Mouse (Mus musculus) heart, postnatal 0 days (tissue): ENCODE data around the gene Foxp1. TPM values are rescaled to one million over a fixed set of nuclear protein-coding genes. Genes with fewer than 3 reads are reported as not detected.
A peak's percentile ranks its signal among the peaks of the same experiment; 100 is the strongest.

Source experiments
- ATAC-seq: fragments of 200-750 bp; cut with Nextera tagmentation; 2 replicates; pipeline ENCODE4 v1.8.0; 2017; ENCODE audit warnings: low read depth, moderate number of reproducible peaks, moderate library complexity; ENCODE audit not compliant: insufficient read depth
- DNase-seq: peaks from one replicate; pipeline ENCODE4 v3.0.0-alpha.2; 2016; ENCODE audit warnings: low spot score
- H3K27ac ChIP-seq: fragments of 300-500 bp; sonication (generic); 2 replicates; pipeline ENCODE4 v1.5.1; 2014; ENCODE audit warnings: low read depth, mild to moderate bottlenecking
- H3K27me3 ChIP-seq: fragments of 300-500 bp; sonication (generic); 2 replicates; pipeline ENCODE4 v1.6.1; 2014; ENCODE audit warnings: low read length, mixed read lengths; ENCODE audit not compliant: control insufficient read depth, insufficient read depth
- H3K36me3 ChIP-seq: fragments of 300-500 bp; sonication (generic); replicated peaks from 2 replicates; pipeline ENCODE4 v1.6.1; 2014; ENCODE audit warnings: low read length, mixed read lengths; ENCODE audit not compliant: control insufficient read depth, insufficient read depth
- H3K4me1 ChIP-seq: fragments of 300-500 bp; sonication (generic); 2 replicates; pipeline ENCODE4 v1.6.1; 2014; ENCODE audit warnings: antibody characterized with exemption; ENCODE audit not compliant: control insufficient read depth, insufficient read depth
- H3K4me2 ChIP-seq: fragments of 300-500 bp; sonication (generic); 2 replicates; pipeline ENCODE4 v1.6.1; 2014; ENCODE audit warnings: low read depth, mild to moderate bottlenecking, low read length, moderate library complexity
- H3K4me3 ChIP-seq: fragments of 300-500 bp; sonication (generic); 2 replicates; pipeline ENCODE4 v1.5.1; 2014; ENCODE audit warnings: low read depth, low read length
- H3K9ac ChIP-seq: fragments of 300-500 bp; sonication (generic); replicated peaks from 2 replicates; pipeline ENCODE4 v1.6.1; 2014; ENCODE audit warnings: low read depth, low read length, mixed read lengths
- H3K9me3 ChIP-seq: fragments of 300-500 bp; sonication (generic); replicated peaks from 2 replicates; pipeline ENCODE4 v1.6.1; 2016; ENCODE audit warnings: low read length; ENCODE audit not compliant: control insufficient read depth
- CTCF ChIP-seq: IDR thresholded peaks from 2 replicates; pipeline ENCODE4 v1.5.1; 2016; ENCODE audit warnings: antibody characterized with exemption, control low read depth, low read depth
- EP300 ChIP-seq: IDR thresholded peaks from 2 replicates; pipeline ENCODE4 v1.6.1; 2016; ENCODE audit warnings: antibody characterized with exemption, low read depth
- WGBS: fragments of 180-500 bp; shearing (Covaris S2); extraction: QIAGEN DNeasy Blood & Tissue Kit; methylation state at CpG from one replicate; pipeline ENCODE4 v1.1.7; 2014; 5-methylcytosine and 5-hydroxymethylcytosine counted together
- polyA plus RNA-seq: library from polyadenylated mRNA; unstranded; fragments of >200 nt; fragmentation: Nextera tagmentation; extraction: Ambion mirVana; gene quantifications from 2 replicates; pipeline ENCODE4 v1.2.1, GENCODE M21; 2015
- total RNA-seq: library from RNA; depleted of rRNA; stranded (reverse); fragments of >200 nt; gene quantifications from 2 replicates; pipeline ENCODE4 v1.2.3, GENCODE M21; 2014; ENCODE audit warnings: low replicate concordance

Foxp1 gene
- total and polyA plus RNA-seq, 2 experiments from 2014 or later = 40.7 to 88.1 TPM

DNA sequence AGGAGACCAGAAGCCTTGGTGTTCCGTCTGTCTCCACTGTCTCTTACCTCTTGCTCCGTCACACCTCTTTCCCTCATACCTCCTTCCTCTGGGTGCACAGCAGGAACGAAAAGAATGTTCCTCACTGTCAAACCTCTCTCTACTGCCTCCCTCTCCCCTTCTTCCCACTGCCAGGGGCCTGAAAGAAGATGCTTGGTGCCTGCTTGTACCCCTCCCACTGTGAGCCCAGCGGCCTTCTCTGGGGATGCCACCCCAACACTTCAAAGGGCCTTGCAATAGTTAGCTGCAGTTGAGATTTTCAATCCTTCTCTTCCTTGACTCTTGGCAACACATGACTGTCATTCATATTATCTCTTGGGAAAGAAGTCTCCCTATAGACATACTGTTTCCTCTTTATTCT is 339.7 kb downstream of the Foxp1 start:
- no peak for TF ChIP-seq EP300
- no peak for TF ChIP-seq CTCF
- Histone ChIP-seq H3K9me3 (no peaks in the 10 kb centered on the region), H3K27ac (no peak overlapping the region), H3K9ac (no peak overlapping the region), H3K27me3 (no peaks in the 10 kb centered on the region), H3K36me3 (no peaks in the 10 kb centered on the region), H3K4me2 (no peak overlapping the region), H3K4me3 (no peak overlapping the region), H3K4me1 (no peaks in the 10 kb centered on the region)
- DNase-seq = no peak
- 85% methylated on average over 4 of the region's 4 CpGs for whole genome bisulfite sequencing
- ATAC-seq = no peak

DNA sequence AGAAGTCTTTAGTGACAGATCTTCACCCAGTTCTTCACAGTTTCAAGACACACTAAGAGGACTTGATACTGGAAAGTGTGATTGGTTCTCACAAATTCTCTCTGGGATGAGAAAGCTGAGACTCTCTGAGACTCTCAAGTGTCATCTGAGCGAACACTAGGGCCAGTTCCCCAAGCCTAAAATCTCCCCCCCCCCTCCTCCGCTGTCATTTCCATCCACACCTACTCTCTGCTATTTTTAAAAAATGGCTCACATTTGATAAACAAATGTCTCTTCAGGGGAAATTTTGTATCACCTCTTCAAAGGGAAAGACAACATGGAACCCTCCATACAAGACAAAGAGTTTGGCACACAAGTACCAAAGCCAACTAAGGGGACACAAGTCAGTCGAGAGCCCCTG is 346.3 kb downstream of the Foxp1 start:
- peaks cover 36% of the 10 kb centered on the region for H3K4me1 ChIP-seq
- H3K27ac ChIP-seq = no peak overlapping the region
- ATAC-seq (no peak), DNase-seq (no peak)
- no peaks in the 10 kb centered on the region for H3K9me3 ChIP-seq
- TF ChIP-seq EP300 = no peak
- TF ChIP-seq CTCF = no peak
- no peaks in the 10 kb centered on the region for H3K27me3 ChIP-seq
- no peak overlapping the region for H3K9ac ChIP-seq
- H3K36me3 ChIP-seq = no peaks in the 10 kb centered on the region
- 81% methylated on average over 3 of the region's 3 CpGs for WGBS
- H3K4me3 ChIP-seq = no peak overlapping the region
- H3K4me2 ChIP-seq = no peak overlapping the region

DNA sequence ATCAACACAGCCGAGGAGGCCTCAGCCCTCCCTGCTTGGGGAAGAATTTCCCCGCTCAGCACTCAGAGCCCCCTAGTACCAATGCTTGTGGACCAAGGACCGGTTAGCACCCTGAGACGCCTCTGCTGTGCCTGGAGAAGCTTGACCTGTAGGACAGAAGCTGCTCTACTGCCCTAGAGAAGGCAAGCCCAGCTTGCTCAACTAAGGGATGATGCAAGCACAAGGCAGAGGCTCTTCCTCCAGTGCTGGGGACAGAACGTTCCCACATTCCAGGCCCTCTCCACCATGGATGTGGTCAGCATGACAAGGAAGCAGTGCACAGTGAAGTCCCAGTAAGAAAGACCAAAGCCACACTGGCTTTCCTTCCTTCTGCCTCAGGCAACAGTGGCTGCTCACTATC is 347.1 kb downstream of the Foxp1 start:
- 40% methylated on average over 5 of the region's 5 CpGs for WGBS
- Histone ChIP-seq H3K9me3 (no peaks in the 10 kb centered on the region), H3K36me3 (no peaks in the 10 kb centered on the region), H3K4me2 (no peak overlapping the region), H3K4me1 (peaks cover 36% of the 10 kb centered on the region), H3K27ac (no peak overlapping the region), H3K27me3 (no peaks in the 10 kb centered on the region), H3K4me3 (no peak overlapping the region), H3K9ac (no peak overlapping the region)
- peak; percentile 54 for ATAC-seq
- TF ChIP-seq EP300 = no peak
- no peak for TF ChIP-seq CTCF
- DNase-seq = no peak

DNA sequence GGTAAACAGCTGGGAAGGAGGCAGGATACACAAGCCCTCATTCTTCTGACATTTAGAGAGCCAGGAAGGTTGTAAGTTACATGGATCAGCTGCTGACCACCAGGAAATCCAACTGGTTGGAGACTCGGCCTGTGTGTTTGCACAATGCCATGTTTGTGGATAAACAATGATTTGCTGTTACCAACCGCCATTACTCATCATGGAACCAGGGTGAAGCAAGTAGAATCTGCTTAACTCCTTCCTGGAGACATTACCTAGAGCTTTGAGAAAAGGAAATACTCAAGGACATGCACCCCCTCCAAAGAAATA is 348.7 kb downstream of the Foxp1 start:
- 79% methylated on average over 2 of the region's 2 CpGs for WGBS
- no peak overlapping the region for H3K4me3 ChIP-seq
- TF ChIP-seq EP300 (no peak), CTCF (no peak)
- ATAC-seq (no peak), DNase-seq (no peak)
- no peak overlapping the region for H3K9ac ChIP-seq
- no peaks in the 10 kb centered on the region for H3K36me3 ChIP-seq
- H3K4me1 ChIP-seq = peaks cover 36% of the 10 kb centered on the region
- no peak overlapping the region for H3K27ac ChIP-seq
- H3K4me2 ChIP-seq = no peak overlapping the region
- H3K9me3 ChIP-seq = no peaks in the 10 kb centered on the region
- H3K27me3 ChIP-seq = no peaks in the 10 kb centered on the region

DNA sequence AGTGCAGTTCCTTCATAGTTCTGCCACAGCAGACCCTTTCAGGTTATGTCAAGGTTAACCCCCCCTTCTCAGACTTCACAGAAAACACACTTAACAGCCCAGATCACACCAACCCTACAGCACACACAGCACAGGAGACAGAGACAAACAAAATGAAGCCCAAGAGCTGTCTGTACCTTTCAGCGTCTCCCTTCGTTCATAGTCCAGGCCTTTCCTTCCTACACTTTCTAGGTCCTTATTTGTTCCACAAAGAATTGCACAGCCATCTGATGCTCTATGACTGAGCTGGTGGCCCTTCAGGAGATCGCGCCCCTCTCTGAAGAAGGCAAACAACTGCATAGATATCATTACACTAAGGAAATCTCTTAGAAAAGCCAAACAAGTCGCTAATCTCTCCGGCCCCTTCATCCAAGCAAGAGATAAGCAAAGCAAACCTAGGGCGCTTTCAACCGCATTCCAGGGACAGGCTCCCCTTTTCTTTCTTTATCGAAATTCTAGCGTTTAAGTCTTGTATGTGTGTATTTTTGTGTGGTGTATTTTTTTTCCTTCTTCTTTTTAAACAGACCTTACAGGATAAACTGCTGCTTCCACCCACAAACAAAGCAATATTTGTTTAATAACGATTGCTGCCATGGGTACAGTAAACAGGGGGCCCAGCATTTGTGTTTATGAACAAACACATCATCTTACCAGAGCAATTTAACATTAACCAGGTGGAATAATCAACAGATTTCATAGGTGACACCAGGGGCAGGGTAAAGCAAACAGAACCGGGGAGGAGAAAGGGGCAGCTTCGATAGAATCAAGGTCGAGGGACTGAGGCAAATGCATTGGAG is 349.2 kb downstream of the Foxp1 start:
- no peaks in the 10 kb centered on the region for H3K27me3 ChIP-seq
- no peak for ATAC-seq
- no peak for DNase-seq
- H3K9me3 ChIP-seq = no peaks in the 10 kb centered on the region
- H3K27ac ChIP-seq = peak overlapping the region; percentile 67
- peaks cover 36% of the 10 kb centered on the region for H3K4me1 ChIP-seq
- WGBS = 33% methylated on average over 14 of the region's 14 CpGs
- H3K4me2 ChIP-seq = 0 out of 2 replicates have a peak overlapping the region, but pooled peaks have one; percentile 4
- no peak overlapping the region for H3K4me3 ChIP-seq
- no peaks in the 10 kb centered on the region for H3K36me3 ChIP-seq
- TF ChIP-seq EP300 (no peak), CTCF (no peak)
- H3K9ac ChIP-seq = no peak overlapping the region

DNA sequence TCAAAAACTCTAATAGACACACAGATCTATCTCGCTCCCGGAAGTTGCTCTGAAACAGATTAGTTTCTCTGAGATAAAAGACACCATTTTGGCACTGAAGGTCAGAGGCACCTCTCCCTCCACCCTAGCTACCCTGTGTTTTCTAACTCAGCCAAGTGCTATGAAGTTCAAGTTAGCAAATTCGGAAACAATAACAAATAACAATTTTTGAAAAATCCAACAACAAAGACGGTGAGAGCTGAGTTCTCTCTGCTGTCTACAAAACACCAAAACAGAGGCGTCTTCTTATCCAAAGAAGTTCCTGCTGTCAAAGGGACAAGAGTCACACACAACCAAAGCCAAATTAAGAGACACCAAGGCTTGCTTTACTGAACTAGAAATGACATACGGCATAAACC is 349.9 kb downstream of the Foxp1 start:
- no peak for ATAC-seq
- H3K9me3 ChIP-seq = no peaks in the 10 kb centered on the region
- WGBS = 49% methylated on average over 6 of the region's 6 CpGs
- TF ChIP-seq CTCF (no peak), EP300 (no peak)
- H3K4me1 ChIP-seq = peaks cover 36% of the 10 kb centered on the region
- no peak overlapping the region for H3K4me2 ChIP-seq
- no peak for DNase-seq
- no peak overlapping the region for H3K4me3 ChIP-seq
- H3K27me3 ChIP-seq = no peaks in the 10 kb centered on the region
- H3K27ac ChIP-seq = peak overlapping the region; percentile 67
- no peak overlapping the region for H3K9ac ChIP-seq
- no peaks in the 10 kb centered on the region for H3K36me3 ChIP-seq
